In genomic region chr19:46766125-46766524, GRCm38 (mm10) we compare ENCODE assay signal across 12 mouse cellular contexts. TPM values are rescaled to one million over a fixed set of nuclear protein-coding genes. Genes with fewer than 3 reads are reported as not detected.
DNase-seq lines count a peak whose midpoint lies in the region; ATAC-seq and TF ChIP-seq lines count a peak whose summit lies in the region.
"Had no signal": no experiment of that assay in that cellular context is flagged by ENCODE, and none has a peak within 500 bp of the region (broad histone marks: within the 10 kb centered on the region; RNA-seq: fewer than 3 reads in every experiment).

No protein-coding gene starts in this region.

- WGBS in hindbrain, embryonic 14.5 days: 53% methylated on average over 5 of the region's 5 CpGs
- WGBS in midbrain, embryonic 15.5 days: 63% methylated on average over 5 of the region's 5 CpGs

- DNase-seq in layer of hippocampus, adult 2 months (ENCODE audit: low spot score in 2 of 2): no peak
- DNase-seq in layer of hippocampus, postnatal 10 days (ENCODE audit: low spot score in 2 of 2): no peak
- DNase-seq in cerebellum, adult 18-20 months: peak; percentile 56 to 67
- DNase-seq in hindbrain, embryonic 14.5 days (ENCODE audit: low spot score): no peak
- no peak for DNase-seq in thymus, postnatal 25 days
- DNase-seq in layer of hippocampus, postnatal 25 days (ENCODE audit: extremely low spot score in 1 of 2, low spot score in 1 of 2): no peak
- no peak for DNase-seq in adrenal gland, postnatal 4 days (ENCODE audit: low spot score in 2 of 2)
- DNase-seq: layer of hippocampus, postnatal 36 days; lung, adult 2 months had no signal

- H3K9me3 ChIP-seq in hindbrain, embryonic 14.5 days (ENCODE audit: control insufficient read depth, low read length): no peaks in the 10 kb centered on the region
- no peaks in the 10 kb centered on the region for H3K9me3 ChIP-seq in midbrain, embryonic 15.5 days
- H3K9me3 ChIP-seq: heart, embryonic 13.5 days had no signal

- no peak for TF ChIP-seq CTCF in layer of hippocampus, adult 2 months (conservative IDR thresholded peaks at IDR 0.05)

- no peaks in the 10 kb centered on the region for H3K36me3 ChIP-seq in hindbrain, embryonic 14.5 days (replicated peaks; ENCODE audit: control insufficient read depth, insufficient read depth)
- H3K36me3 ChIP-seq in midbrain, embryonic 15.5 days (replicated peaks): no peaks in the 10 kb centered on the region
- H3K36me3 ChIP-seq: heart, embryonic 13.5 days had no signal

- peaks cover 41% of the 10 kb centered on the region for H3K4me1 ChIP-seq in hindbrain, embryonic 14.5 days (replicated peaks; ENCODE audit: control insufficient read depth, insufficient read depth, low read length)
- H3K4me1 ChIP-seq in midbrain, embryonic 15.5 days: peaks cover 45% of the 10 kb centered on the region

- peak overlapping the region; percentile 29 for H3K4me2 ChIP-seq in hindbrain, embryonic 14.5 days (replicated peaks)
- peak overlapping the region; percentile 26 for H3K4me2 ChIP-seq in midbrain, embryonic 15.5 days
- H3K4me2 ChIP-seq: heart, embryonic 13.5 days had no signal

- peak overlapping the region; percentile 97 for H3K4me3 ChIP-seq in layer of hippocampus, adult 2 months
- no peak overlapping the region for H3K4me3 ChIP-seq in hindbrain, embryonic 14.5 days (replicated peaks; ENCODE audit: low read length)
- H3K4me3 ChIP-seq in midbrain, embryonic 15.5 days: no peak overlapping the region
- H3K4me3 ChIP-seq: heart, embryonic 13.5 days had no signal

- 0 out of 2 replicates have a peak overlapping the region, but pooled peaks have one; percentile 1 for H3K27ac ChIP-seq in layer of hippocampus, adult 2 months
- H3K27ac ChIP-seq in hindbrain, embryonic 14.5 days: no peak overlapping the region
- no peak overlapping the region for H3K27ac ChIP-seq in midbrain, embryonic 15.5 days
- H3K27ac ChIP-seq: heart, embryonic 13.5 days had no signal

- H3K27me3 ChIP-seq in hindbrain, embryonic 14.5 days (ENCODE audit: control insufficient read depth, insufficient read depth, low read length): peaks cover 7% of the 10 kb centered on the region; the same call in 1 of the 2 replicates
- H3K27me3 ChIP-seq in midbrain, embryonic 15.5 days (replicated peaks): no peaks in the 10 kb centered on the region

- ATAC-seq in hindbrain, embryonic 14.5 days (ENCODE audit: low FRiP score): no peak
- ATAC-seq in midbrain, embryonic 15.5 days (replicated peaks): no peak
- ATAC-seq: intestine, embryonic 16.5 days had no signal

- H3K9ac ChIP-seq in hindbrain, embryonic 14.5 days: no peak overlapping the region
- no peak overlapping the region for H3K9ac ChIP-seq in midbrain, embryonic 15.5 days
- H3K9ac ChIP-seq: heart, embryonic 13.5 days had no signal

RNA-seq across cellular contexts. Expression of gene Cnnm2, which starts 4.7 kb away (rescaled TPM):
- 10 to 100 TPM; 37.9 to 38.8 TPM for total RNA-seq in layer of hippocampus, adult 2 months (2021)
- total RNA-seq in layer of hippocampus, postnatal 10 days (2021): 10 to 100 TPM; 25.2 to 28.1 TPM
- polyA plus RNA-seq in hindbrain, embryonic 14.5 days (2014; fragmentation: Nextera tagmentation; extraction: Ambion mirVana): 9.3 and 10.8 TPM in 2 replicates
- polyA plus RNA-seq in midbrain, embryonic 15.5 days (2015; fragmentation: Nextera tagmentation; extraction: Ambion mirVana): 7.8 and 10.1 TPM in 2 replicates
- total RNA-seq in layer of hippocampus, postnatal 25 days (2021): 10 to 100 TPM; 36.5 TPM
- 10 to 100 TPM; 13.9 to 15.0 TPM for total RNA-seq in adrenal gland, postnatal 4 days (2021)

RNA-seq across cellular contexts. Expression of gene As3mt, which starts 58.9 kb away (rescaled TPM):
- total RNA-seq in layer of hippocampus, adult 2 months (2021): 10 to 100 TPM; 23.1 to 25.2 TPM
- 10 to 100 TPM; 13.4 to 16.7 TPM for total RNA-seq in layer of hippocampus, postnatal 10 days (2021)
- polyA plus RNA-seq in hindbrain, embryonic 14.5 days (2014; fragmentation: Nextera tagmentation; extraction: Ambion mirVana): 38.6 and 40.1 TPM in 2 replicates
- 33.9 and 38.2 TPM in 2 replicates for polyA plus RNA-seq in midbrain, embryonic 15.5 days (2015; fragmentation: Nextera tagmentation; extraction: Ambion mirVana)
- total RNA-seq in layer of hippocampus, postnatal 25 days (2021): 10 to 100 TPM; 22.0 to 23.8 TPM
- total RNA-seq in adrenal gland, postnatal 4 days (2021): 10 to 100 TPM; 64.6 to 73.2 TPM

Comparison
In these comparisons a context has a peak if more than half of its experiments do, and no peak if none do; other contexts are left out.
1. DNase-seq: peak in cerebellum, adult 18-20 months (2 of 2); none in layer of hippocampus, adult 2 months (0 of 2), layer of hippocampus, postnatal 10 days (0 of 2), hindbrain, embryonic 14.5 days (single experiment), thymus, postnatal 25 days (single experiment), layer of hippocampus, postnatal 25 days (0 of 2) and adrenal gland, postnatal 4 days (0 of 2).